Mouse (Mus musculus): Measurements from ENCODE around the gene Mtus2.
A peak's percentile ranks its signal among the peaks of the same experiment; 100 is the strongest.

The Mtus2 gene

GRCm38 (mm10) chr5:148211831-148212230, 254.7 kb downstream of the Mtus2 start:
- no peak for DNase-seq

GRCm38 (mm10) chr5:148216786-148217185, 259.7 kb downstream of the Mtus2 start:
- no peak for DNase-seq

- no peak for DNase-seq
These were observed 265.8 kb downstream of the Mtus2 start for GRCm38 (mm10) chr5:148222898-148223297.

DNA sequence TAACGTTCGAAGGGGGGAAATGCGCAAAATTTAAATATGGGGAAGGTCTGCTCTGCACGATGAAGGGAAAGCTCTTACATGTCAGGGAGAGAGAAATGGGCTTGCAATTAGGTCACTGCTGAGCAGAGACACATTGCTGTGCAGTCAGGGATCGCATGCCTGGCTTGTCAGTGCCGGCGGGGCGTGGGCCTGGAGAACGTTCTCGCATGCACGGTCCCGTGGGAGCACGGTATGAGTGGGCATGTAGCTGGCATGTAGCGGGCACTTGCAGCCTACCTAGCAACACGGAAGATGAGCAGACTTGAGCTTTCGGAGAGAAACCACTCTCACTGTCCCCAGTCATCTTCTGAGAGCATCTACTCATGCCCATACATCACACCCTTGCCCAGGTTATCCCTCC, 266.9 kb downstream of the Mtus2 start:
- DNase-seq, result no peak

DNA sequence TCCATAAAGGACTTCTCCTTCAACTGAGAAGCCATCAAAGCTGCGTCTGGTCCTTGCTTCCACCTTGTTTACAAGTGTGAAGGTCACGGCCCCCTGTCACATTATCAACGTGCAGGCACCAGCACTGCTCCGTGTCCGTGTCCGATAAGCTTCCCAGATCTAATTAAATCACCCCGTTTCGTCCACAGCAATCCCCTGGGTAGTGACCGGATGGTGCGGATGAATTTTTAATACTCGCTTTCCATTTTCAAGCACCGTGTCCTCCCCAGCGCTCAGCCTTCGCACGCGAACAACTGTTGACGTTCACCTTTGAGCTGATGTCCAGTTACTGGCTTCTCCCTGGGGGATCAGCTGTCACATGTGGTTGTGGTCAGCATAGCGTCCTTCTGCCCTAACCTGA, 276.6 kb downstream of the Mtus2 start:
- DNase-seq, result no peak

GRCm38 (mm10) chr5:148236616-148237015, 279.5 kb downstream of the Mtus2 start:
- no peak for DNase-seq

- DNase-seq, result no peak
These were observed 281.9 kb downstream of the Mtus2 start for GRCm38 (mm10) chr5:148239067-148239466.

- DNase-seq, result no peak
These were observed 282.6 kb downstream of the Mtus2 start for GRCm38 (mm10) chr5:148239757-148240156.

DNA sequence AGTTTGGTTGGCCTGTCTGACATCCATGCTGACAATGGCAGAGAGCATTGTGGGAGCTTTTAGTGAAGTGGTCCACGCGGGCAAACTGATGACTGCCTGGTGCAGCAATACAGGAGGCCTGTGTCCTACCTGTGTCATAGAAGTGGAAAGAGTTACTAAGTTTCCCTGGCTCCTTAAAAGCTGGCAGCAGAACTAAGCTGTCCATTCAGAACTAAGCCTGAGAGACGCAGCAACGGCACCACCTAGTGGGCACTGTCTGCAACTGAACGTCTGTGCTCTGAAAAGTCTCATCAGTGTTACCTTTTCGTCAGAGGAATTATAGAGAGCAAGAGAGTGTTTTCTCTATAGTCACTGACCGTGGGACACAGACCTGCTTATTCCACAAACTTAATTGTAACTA, 284.8 kb downstream of the Mtus2 start:
- peak; percentile 44 to 50 for DNase-seq

DNA sequence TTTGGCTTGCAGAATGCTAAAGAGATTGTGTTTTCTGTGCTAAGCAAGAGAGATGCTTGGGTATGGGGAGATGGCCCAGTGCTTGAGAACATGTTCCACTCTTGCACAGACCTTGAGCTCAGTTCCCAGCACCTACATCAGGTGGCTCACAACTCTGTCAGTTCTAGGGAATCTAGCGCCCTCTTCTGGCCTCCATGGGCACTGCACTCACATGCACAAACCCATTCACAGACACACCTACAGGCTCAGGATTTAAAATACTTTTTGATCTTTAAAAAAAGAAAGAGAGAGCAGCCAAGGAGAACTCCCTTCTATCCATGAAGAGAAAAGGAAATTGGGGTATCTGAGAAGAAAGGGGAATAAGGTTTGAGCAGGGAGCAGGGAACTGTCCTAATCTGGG, 287.4 kb downstream of the Mtus2 start:
- DNase-seq, result no peak

DNA sequence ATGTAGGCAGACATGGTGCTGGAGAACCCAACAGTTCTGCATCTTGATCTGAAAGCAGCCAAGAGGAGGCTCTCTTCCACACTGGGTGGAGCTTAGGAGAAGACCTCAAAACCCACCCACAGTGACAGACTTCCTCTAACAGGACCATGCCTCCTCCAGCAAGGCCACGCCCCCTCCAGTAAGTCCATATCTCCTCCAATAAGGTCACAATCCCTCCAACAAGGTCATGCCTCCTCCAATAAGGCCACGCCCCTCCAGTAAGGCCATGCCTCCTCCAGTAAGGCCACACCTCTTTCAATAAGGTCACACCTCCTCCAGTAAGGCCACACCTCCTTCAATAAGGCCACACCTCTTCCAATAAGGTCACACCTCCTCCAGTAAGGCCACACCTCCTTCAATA, 288.3 kb downstream of the Mtus2 start:
- no peak for DNase-seq

- DNase-seq, result no peak
These were observed 291.1 kb downstream of the Mtus2 start for GRCm38 (mm10) chr5:148248236-148248635.

DNA sequence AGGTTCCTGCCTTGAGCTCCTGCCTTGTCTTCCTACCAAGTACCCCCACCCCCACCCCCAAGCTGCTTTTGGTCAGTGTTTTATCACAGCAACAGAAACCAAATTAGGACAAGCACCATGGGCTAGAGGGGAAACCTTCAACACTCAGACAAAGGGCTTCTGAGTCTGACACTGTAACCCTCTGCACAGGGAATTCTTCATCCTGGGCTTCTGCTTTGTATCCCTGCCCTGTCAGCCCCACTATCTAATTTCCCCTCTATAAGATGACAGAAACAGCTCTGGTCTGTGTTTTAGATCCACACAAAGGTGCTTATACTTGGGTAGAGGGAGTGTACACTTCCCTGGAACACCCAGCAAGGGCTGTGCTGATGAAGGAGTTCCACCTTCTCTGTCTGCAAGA, 294.7 kb downstream of the Mtus2 start:
- no peak for DNase-seq

DNA sequence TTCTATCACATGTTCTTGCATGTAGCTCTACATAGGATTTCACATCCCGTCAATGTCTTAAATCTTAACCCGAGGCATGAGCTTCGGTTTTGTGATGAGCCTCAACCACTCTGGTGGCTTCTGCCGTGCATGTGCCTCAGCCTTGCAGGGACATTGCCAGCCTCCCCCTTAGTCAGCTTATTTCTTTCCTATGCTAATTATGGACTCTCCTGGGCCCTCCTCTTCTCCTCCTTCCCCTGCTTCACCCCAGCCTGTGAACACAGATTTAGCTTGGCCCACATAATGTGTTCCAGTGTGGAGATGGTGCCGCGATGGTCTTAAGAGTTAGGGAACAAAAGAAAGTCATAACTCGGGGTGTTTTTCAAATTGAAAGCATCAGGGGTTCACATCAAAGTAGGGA, 304.9 kb downstream of the Mtus2 start:
- no peak for DNase-seq

- no peak for DNase-seq
These were observed 307.9 kb downstream of the Mtus2 start for GRCm38 (mm10) chr5:148264819-148265707.

DNA sequence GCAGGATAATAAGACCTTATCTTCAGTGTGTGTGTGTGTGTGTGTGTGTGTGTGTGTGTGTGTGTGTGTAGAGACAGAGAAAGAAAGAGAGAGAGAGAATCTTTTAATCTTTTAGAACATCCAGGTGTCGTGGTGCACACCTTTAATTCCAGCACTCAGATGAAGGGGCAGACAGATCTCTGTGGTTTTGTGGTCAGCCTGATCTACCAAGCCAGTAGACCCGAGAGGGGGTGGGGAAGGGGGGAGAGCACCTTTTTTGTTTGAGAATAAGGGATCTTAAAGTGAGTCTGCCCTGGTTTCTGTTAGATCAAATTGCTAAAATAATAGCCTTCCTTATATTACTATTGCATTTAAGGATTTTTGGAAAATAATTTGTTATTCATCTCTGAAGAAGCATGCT, 309.7 kb downstream of the Mtus2 start:
- no peak for DNase-seq

GRCm38 (mm10) chr5:148267446-148267845, 310.3 kb downstream of the Mtus2 start:
- no peak for DNase-seq

DNA sequence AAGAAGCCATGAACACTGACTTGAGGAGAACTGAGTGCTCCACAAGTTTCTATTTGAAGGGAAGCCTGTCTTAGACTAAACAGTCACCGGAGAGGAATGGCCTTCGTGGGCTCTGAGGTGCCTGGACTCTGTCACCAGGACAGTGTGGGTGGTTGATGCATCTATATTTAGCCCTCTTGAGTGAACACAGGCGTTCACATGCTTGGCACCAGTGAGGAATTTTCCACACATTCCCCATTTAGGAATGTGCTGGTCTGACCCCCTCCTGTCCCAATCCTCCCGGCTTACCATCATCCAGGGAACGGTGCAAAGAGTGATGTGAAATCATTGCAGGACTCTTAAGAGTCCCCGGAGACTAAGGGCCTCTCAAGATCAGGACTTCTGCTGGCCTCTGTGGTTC, 314.9 kb downstream of the Mtus2 start:
- DNase-seq, result no peak

DNA sequence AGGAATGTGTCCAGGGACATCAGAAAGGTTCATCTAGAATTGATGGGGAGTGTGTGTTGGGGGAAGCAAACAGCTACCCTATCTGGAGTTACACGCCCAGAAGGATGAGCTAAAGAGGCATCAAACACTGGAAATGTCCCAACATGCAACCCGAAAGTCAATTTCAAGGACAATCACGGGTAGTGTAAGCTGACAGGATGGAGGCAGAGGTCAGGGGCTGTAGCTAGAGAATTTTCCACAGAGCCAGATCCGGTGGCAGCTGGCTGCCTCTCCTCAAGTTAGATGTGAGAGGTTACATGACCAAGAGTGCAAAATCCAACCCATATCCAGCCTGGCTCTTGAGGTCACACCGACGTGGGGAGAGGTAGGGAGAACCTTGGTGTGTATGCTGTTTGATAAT, 315.7 kb downstream of the Mtus2 start:
- no peak for DNase-seq

DNA sequence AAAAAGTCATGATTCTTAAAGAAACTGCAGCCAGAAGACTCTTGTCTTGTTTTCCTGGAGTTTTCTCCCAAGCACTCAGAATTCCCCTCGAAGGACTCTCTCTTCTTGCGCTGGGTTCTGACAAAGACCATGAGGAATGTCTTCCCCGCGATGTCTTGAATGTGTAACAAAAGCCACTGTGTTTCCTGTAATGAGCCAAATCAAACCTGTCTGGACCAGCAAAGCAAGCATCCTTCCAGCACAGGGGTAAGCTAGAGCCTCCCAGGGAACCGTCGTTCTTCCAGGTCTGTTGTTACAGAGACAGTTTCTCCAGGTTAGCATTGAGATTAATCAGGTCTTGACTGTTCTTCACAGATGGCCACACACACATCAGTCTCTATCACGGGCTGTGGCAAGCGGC, 321.1 kb downstream of the Mtus2 start:
- no peak for DNase-seq

DNA sequence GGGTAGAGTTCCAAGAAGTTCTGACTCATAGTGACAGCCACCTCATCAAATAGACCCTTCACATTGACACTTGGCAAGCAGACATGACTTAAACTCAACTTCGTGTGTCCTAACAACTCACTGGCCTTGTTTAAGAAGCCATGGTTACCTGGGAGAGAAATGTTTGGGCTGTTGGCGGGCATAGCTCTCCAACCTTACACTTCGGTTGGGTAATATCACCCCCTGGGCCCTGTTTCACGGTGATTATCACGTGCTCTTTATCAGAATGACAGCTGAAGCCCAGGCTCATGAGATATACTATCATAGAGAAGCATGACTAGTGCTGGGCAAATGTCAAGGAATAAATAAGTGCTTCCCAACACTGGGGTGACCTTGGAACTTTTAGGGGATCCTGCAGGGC, 323.2 kb downstream of the Mtus2 start:
- DNase-seq, result no peak

GRCm38 (mm10) chr5:148282093-148282492, 325.0 kb downstream of the Mtus2 start:
- DNase-seq, result no peak

GRCm38 (mm10) chr5:148282631-148283030, 325.5 kb downstream of the Mtus2 start:
- no peak for DNase-seq

- DNase-seq, result no peak
These were observed 326.1 kb downstream of the Mtus2 start for GRCm38 (mm10) chr5:148283177-148283576.

GRCm38 (mm10) chr5:148283584-148283983, 326.5 kb downstream of the Mtus2 start:
- DNase-seq, result no peak
